Mouse (Mus musculus) gastrocnemius, adult 2 months (tissue): Measurements from ENCODE around the gene Ap5b1. TPM values are rescaled to one million over a fixed set of nuclear protein-coding genes. Genes with fewer than 3 reads are reported as not detected.

Source experiments
- DNase-seq: peaks from one replicate; pipeline ENCODE4 v3.0.0; 2022
- H3K27ac ChIP-seq: fragments of 200-600 bp; 2 replicates; pipeline ENCODE4 v1.8.1; 2022; ENCODE audit warnings: mild to moderate bottlenecking
- H3K4me3 ChIP-seq: fragments of 200-600 bp; 2 replicates; pipeline ENCODE4 v1.8.1; 2022; ENCODE audit warnings: mild to moderate bottlenecking, moderate library complexity
- CTCF ChIP-seq: fragments of 200-600 bp; IDR thresholded peaks from 2 replicates; pipeline ENCODE4 v1.8.1; 2022; ENCODE audit warnings: antibody characterized with exemption, mild to moderate bottlenecking, moderate library complexity
- intact Hi-C: fragments of 180-260 bp; cut with DNase I; formaldehyde crosslinking; loops from one replicate; pipeline ENCODE4 v1.15.1; 2025
- total RNA-seq, 2 experiments: library from RNA; stranded (reverse); gene quantifications; 2 replicates each; pipeline ENCODE4 v1.2.3; 2021

Gene Ap5b1
- total RNA-seq, 2 experiments from 2014 or later = 2.0 to 2.3 TPM

GRCm38 (mm10) chr19:5558169-5558568 lies 9.7 kb upstream of the Ap5b1 start:
- intact Hi-C loops = no loop called here
- no peak overlapping the region for H3K27ac ChIP-seq
- peak; percentile 5 for DNase-seq
- TF ChIP-seq CTCF = no peak
- H3K4me3 ChIP-seq = no peak overlapping the region

GRCm38 (mm10) chr19:5558770-5559169 lies 9.1 kb upstream of the Ap5b1 start:
- no peak for TF ChIP-seq CTCF
- intact Hi-C loops = no loop called here
- no peak overlapping the region for H3K4me3 ChIP-seq

DNA sequence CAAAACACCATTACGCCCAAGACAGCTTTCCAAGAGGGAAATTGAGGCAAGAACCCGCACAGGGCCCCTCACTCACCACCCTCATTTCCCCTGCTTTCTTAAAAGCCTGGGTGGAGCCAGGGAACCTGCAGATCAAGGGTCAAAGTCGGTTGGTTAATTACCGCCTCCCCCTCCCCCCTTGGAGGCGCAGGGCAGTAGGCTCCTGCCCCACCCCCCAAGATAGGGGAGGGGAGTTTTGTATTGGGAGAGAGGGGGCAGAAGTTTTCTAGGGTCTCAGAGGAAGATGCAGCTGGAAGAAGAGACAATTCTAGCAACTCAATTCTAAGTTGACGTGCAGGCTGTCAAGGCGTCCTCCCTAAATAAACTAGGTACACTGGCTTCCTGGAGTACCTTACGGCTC lies 8.6 kb upstream of the Ap5b1 start:
- H3K4me3 ChIP-seq = no peak overlapping the region
- intact Hi-C loops = no loop called here
- no peak overlapping the region for H3K27ac ChIP-seq
- peak; percentile 17 for DNase-seq
- no peak for TF ChIP-seq CTCF

More at GRCm38 (mm10) chr19:5558770-5559169, 9.1 kb upstream of the Ap5b1 start:
- no peak overlapping the region for H3K27ac ChIP-seq
- DNase-seq = peak; percentile 10

- intact Hi-C loops = no loop called here
- Histone ChIP-seq H3K27ac (no peak overlapping the region), H3K4me3 (peak overlapping the region; percentile 68)
- peak; percentile 1 for DNase-seq
- TF ChIP-seq CTCF = no peak
Observed at GRCm38 (mm10) chr19:5559631-5560456, 8.0 kb upstream of the Ap5b1 start.

DNA sequence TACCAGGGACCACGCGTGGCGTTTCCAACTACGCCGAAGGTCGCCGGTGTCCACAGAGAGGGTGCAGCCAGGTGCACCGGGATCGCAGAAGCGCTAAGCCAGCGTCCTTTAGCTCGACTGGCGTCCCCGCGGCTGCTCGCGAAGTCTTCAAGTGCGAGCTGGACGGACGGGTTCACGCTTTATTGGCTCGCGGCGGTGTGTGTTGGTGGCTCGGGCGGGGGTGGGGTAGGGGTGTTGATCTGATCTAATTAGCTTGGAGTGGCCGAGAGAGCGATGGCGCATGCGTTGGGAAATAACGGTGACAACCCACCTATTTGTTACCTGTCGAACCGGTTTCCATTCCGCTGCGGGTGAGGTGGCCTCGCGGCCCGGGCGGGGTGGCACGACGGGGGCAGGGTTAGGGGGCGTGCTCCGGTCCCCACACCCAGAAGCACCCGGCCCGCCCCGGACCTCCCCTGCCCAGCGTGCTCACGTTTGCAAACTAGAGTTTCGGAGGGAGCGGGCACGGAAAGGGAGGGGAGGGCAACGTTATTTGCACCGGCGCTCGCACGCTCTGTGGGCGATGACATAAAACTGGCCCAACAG lies 7.3 kb upstream of the Ap5b1 start, which contains the start of gene Ovol1:
TSS of gene Ovol1 (minus strand) at position 190 of the 585 bp plus-strand sequence.
- intact Hi-C loops = no loop called here
- DNase-seq = peak; percentile 32

DNA sequence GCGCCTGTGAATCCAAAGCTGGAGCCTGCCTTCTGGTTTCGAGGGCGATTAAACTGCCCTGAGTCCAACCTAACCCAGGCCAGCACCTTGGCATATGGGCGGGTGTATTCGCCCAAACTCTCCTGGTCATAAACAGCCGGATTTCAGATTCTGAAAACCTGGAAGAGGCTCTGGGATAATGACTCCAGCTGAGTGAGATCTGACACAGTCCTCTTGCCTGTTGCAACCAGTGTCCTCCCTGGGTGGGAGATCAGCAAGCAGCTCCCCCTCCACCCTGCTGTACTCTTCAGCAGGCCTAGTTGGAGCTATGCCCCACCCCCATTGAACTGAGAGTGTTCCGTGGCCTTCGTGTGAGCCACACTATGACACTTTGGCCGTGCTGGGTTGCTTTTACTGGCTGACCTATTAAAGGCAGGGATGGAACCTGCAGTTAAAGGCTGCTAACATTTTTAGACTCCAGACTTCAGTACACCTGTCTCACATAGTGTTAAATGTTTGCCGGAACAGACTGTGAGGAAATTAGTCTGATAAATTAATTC lies 6.5 kb upstream of the Ap5b1 start:
- peak; percentile 26 for DNase-seq
- no peak for TF ChIP-seq CTCF
- Histone ChIP-seq H3K4me3 (peak overlapping the region; percentile 68), H3K27ac (no peak overlapping the region)
- intact Hi-C loops = no loop called here

More for the DNA sequence above, 7.3 kb upstream of the Ap5b1 start, which contains the start of gene Ovol1:
- no peak within 1 kb of the TSS for H3K27ac ChIP-seq
- H3K4me3 ChIP-seq = peak within 1 kb of the TSS; percentile 68
- no peak for TF ChIP-seq CTCF

GRCm38 (mm10) chr19:5561886-5562285 lies 5.9 kb upstream of the Ap5b1 start:
- Histone ChIP-seq H3K4me3 (no peak overlapping the region), H3K27ac (no peak overlapping the region)
- DNase-seq = peak; percentile 7
- no peak for TF ChIP-seq CTCF
- intact Hi-C loops = no loop called here

DNA sequence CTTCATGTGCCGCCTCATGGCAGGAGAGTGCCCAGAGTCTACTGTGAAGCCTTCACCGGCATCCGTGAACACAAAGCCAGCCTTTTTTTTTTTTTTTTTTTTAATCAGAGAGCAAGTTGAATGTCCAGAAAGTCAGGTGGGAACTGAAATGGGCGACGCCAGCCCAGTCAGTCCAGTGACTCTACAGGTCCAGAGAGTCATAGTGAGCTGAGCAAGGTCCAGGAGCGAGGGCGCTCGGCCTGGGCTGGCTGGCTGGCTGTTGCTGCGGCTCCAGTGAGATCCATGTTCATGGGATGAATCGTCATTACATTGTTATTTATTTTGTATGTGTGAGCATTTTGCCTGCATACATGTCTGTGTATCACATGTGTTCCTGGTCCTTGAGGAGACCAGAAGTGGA lies 5.0 kb upstream of the Ap5b1 start:
- no peak overlapping the region for H3K27ac ChIP-seq
- TF ChIP-seq CTCF = no peak
- DNase-seq = peak; percentile 5
- intact Hi-C loops = no loop called here
- no peak overlapping the region for H3K4me3 ChIP-seq

DNA sequence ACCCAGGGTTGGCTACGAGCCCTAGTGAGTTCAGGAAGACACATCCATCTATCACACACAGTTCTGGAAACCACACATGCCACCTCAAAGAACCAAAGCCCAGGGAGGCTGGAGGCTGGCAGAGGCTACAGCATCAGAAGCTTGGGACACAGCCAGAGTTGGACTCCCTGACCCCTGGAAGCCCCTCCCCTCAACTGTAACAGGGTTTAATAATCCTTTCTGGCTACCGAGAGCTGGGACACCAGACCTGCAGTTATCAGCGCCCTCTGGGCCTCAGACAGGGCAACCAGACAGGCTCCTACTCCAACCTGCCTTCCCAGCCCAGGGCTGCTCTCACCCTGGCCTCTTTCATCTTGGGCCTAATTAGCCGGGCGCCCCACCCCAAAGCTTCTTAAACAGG lies 1.5 kb upstream of the Ap5b1 start:
- intact Hi-C loops = no loop called here
- H3K27ac ChIP-seq = no peak overlapping the region
- DNase-seq = no peak
- TF ChIP-seq CTCF = no peak
- no peak overlapping the region for H3K4me3 ChIP-seq

- Histone ChIP-seq H3K4me3 (peak overlapping the region; percentile 97), H3K27ac (peak overlapping the region; percentile 99)
- no peak for DNase-seq
- intact Hi-C loops = no loop called here
- TF ChIP-seq CTCF = no peak
Observed at GRCm38 (mm10) chr19:5567180-5567533, 668 bp upstream of the Ap5b1 start.

DNA sequence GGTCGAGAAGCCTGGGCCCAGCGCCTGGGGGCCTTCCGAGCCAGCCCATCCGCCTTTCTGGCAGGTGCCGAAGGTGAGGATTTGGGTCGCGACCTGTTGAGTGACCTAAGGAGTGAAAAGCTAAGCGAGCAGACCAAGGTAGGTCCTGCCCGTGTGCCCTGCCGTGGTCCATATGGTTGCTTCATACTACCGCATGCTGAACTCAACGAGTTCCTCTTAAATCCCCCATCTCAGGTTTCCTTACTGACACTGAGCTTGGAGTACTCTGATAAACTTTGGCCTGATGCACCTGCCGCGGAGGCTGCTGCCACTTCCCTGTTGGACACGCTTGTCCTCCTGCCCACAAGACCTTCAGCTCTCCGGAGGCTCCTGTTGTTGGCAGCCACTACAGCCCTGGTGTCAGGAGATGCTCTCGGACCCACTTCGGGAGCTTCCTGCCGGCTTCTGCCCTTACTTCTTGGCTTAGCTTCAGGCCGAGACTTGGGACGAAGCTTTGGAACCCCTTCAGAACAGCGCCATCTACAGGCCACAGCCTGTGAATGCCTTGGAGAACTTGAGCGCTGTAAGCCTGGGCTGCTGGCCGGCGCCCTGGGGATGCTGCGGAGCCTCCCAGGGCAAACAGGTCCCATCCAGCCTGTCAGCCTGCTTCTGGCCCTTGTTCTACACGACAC lies 780 bp downstream of the Ap5b1 start:
- TF ChIP-seq CTCF = peak; percentile 97
- H3K4me3 ChIP-seq = peak overlapping the region; percentile 97
- intact Hi-C loops = loop anchor here (1.0 kb wide), 2 partner anchors 39 to 68 kb away; no protein-coding TSS in a partner anchor
- H3K27ac ChIP-seq = peak overlapping the region; percentile 99
- DNase-seq = peak; percentile 88

DNA sequence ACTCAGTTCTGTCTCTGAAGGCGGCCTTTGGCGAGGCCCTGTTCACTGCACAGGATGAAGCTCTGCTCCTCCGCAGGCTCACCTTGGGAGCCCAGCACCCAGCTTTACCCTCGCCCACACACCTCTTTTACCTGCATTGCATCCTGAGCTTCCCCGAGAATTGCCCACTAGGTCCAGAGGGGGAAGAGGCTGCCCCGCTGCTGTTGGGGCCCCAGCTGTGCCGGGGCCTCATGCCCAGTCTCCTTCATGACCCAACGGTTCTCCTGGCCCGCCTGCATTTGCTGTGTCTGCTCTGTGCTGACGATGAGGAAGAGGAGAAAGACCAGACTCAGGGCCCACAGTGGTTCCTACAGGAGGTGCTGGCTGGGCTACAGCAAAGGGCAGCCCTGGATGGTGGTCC lies 1.7 kb downstream of the Ap5b1 start:
- TF ChIP-seq CTCF = no peak
- no peak overlapping the region for H3K4me3 ChIP-seq
- no peak for DNase-seq
- H3K27ac ChIP-seq = no peak overlapping the region
- intact Hi-C loops = no loop called here
